Mouse (Mus musculus): ENCODE results near the gene Zbtb5.
"Not testable (repeated sequence)": the region's sequence is repeated elsewhere in the genome, so short reads cannot be mapped to it uniquely, and the experiment has no call there.

Zbtb5 gene

GRCm38 (mm10) chr4:44970612-44971110 lies 41.6 kb downstream of the Zbtb5 start:
- DNase-seq (ENCODE audit: low spot score in 2 of 2) = peak in 1 of 2 experiments; percentile 43

- DNase-seq (ENCODE audit: low spot score in 2 of 2) = no peak
Observed at GRCm38 (mm10) chr4:44970056-44970455, 42.2 kb downstream of the Zbtb5 start.

- no peak for DNase-seq (ENCODE audit: low spot score in 2 of 2)
Observed at GRCm38 (mm10) chr4:44967402-44967801, 44.8 kb downstream of the Zbtb5 start.

DNA sequence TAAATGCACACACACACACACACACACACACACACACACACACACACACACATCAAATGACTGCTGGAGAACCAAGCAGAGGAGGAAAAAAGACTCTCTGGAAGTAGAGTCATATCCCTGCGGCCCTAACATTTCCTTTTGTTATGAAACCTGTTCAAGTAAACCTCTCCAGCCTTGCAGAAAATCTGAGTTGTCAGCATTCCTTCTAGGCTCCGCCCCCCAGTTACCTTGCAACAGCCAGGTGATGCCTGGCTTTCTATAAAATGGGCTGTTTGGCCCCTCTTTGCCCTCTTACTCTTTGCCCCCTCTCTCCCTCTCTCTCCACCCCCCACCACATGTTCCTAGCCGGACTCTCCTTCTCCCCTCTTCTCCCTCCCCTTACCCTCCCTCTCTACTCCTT lies 46.5 kb downstream of the Zbtb5 start:
- no peak for DNase-seq (ENCODE audit: low spot score in 2 of 2)

DNA sequence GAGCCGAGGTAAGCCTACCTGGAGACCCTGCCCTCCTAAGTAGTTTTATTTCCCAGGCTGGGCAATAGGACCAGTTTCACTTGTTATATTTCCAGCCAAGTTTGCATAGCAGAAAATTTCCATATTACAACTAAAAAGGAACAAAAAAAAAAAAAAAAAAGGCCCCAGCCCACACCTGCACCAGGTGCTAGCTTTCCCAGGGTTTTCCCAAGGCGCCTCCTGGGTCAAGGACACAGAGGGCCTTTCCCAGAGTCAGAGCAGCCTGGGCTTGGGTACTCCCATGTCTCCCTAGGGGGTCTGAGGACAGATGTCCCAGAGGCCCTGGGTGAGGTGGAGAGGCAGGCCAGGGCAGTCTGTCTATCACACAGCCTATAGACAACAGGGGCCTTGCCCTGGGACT lies 47.0 kb downstream of the Zbtb5 start:
- no peak for DNase-seq (ENCODE audit: low spot score in 2 of 2)

- DNase-seq (ENCODE audit: low spot score in 2 of 2) = no peak
Observed at GRCm38 (mm10) chr4:44963156-44963555, 49.1 kb downstream of the Zbtb5 start.

- no peak for DNase-seq (ENCODE audit: low spot score in 2 of 2)
Observed at GRCm38 (mm10) chr4:44959220-44959619, 53.0 kb downstream of the Zbtb5 start.

GRCm38 (mm10) chr4:44958776-44959175 lies 53.4 kb downstream of the Zbtb5 start:
- DNase-seq (ENCODE audit: low spot score in 2 of 2) = no peak

DNA sequence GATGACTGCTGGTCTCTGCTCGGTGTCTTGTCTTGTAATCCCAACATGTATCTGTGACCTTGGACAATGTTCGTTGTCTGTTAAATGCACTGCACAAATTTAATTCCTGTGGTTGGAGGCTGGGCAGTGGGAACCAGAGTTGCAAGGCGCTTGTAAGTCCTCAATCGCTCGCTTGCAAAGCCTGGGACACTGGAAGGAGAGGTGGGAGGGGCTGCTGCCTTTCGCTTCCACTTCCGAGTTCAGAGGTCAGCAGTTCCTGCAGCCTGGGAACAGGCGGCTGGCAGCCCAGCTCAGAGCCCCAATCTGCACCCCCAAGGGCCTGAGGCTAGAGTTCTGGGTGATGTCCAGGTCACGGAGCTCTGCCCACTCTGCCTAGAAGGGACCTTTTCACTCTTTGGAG lies 59.2 kb downstream of the Zbtb5 start:
- no peak for DNase-seq (ENCODE audit: low spot score in 2 of 2)

DNA sequence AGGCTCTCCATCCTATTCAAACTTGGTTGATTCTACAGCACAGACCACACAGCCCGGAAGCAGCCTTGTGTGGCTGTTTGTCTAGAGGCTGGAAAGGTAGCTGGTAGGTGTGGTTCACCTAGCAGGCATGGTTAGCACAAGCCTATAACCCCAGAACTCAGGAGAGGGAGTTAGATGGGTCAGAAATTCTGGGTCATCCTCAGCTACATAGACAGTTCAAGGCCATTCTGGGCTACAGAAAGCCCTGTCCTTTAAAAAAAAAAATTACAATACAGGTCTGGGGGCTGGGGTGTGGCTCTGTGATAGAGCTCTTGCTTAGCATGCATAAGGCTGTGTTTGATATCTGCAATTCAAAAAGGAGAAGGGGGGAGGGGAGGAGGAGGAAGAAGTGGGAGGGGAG lies 63.9 kb downstream of the Zbtb5 start:
- DNase-seq (ENCODE audit: low spot score in 2 of 2) = no peak

GRCm38 (mm10) chr4:44947464-44947863 lies 64.7 kb downstream of the Zbtb5 start:
- DNase-seq (ENCODE audit: low spot score in 2 of 2) = no peak

DNA sequence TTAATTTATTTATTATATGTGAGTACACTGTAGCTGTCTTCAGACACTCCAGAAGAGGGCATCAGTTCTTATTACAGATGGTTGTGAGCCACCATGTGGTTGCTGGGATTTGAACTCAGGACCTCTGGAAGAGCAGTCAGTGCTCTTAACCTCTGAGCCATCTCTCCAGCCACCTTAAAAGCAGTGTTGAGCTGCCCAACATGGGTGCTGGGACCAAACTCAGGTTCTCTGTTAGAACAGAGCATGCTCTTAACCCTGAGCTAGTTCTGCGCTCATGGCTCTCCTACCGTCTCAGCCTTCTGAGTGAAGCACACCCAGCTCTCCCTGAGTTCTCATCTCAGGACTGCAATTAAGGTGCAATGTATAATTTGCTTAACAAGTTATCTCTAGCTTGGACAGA lies 66.1 kb downstream of the Zbtb5 start:
- DNase-seq (ENCODE audit: low spot score in 2 of 2) = not testable (repeated sequence)

DNA sequence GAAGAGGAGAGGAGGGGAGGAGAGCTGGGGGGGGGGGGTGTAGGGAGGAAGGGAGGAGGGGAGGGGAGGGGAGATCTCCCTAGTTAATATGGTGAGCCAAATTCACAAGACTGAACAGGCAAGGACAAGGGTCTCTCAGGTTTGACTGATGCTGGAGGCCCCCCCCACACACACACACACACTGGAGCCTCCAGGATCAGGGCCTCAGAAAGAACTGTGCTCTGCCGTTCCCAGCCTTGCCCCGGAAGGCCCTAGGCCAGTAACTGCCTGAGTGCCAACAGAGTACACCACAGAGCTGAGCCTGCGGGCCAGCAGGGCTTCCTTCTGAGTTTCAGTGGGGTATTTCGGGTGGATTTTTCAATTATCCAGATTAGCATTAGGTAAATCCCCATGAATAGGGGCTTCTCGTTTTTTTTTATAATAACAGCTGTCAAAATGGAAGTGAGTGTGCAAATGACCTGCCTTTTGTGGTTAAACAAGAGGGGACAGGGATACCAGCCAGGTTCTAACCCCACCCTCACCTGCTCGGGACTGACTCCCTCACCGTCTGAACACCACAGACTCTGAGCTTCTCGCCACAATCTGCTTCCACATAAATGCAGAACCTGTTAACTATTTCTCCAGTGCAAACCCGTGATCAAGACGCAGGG lies 67.7 kb downstream of the Zbtb5 start:
- no peak for DNase-seq (ENCODE audit: low spot score in 2 of 2)

DNA sequence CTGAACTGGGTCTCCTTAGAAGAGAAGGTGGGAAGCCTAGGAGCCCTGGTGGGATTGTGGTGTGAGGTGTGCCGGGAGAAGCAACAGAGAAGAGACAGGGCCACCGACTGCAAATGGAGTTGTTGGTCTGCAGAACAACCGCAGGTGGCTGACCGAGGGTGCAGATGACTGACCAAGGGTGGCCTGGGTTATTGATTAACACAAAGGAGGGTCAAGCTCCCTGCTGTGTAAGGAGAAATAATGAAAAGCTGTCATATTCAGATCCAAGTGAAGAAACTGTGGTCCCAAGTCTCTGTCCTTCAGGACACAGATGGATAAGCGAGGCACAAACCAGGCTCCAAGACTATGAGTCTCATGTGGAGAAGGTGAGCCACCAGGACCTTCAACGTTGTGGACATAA lies 68.7 kb downstream of the Zbtb5 start:
- DNase-seq (ENCODE audit: low spot score in 2 of 2) = no peak

GRCm38 (mm10) chr4:44942237-44942636 lies 70.0 kb downstream of the Zbtb5 start:
- no peak for DNase-seq (ENCODE audit: low spot score in 2 of 2)

All from cerebellum, postnatal 4 days (tissue).